Mouse (Mus musculus) stomach, embryonic 14.5 days (tissue): Measurements from ENCODE around the gene Entpd2. TPM values are rescaled to one million over a fixed set of nuclear protein-coding genes. Genes with fewer than 3 reads are reported as not detected.

Experiments used
- ATAC-seq: fragments of 200-750 bp; cut with Nextera tagmentation; 2 replicates; pipeline ENCODE4 v1.8.0; 2017; ENCODE audit warnings: low read depth, moderate TSS enrichment; ENCODE audit not compliant: insufficient number of reproducible peaks, insufficient read depth, low FRiP score
- H3K27ac ChIP-seq: fragments of 300-500 bp; sonication (generic); 2 replicates; pipeline ENCODE4 v1.5.1; 2014; ENCODE audit warnings: mild to moderate bottlenecking, low read length, moderate library complexity, mixed read lengths
- H3K27me3 ChIP-seq: fragments of 300-500 bp; sonication (generic); 2 replicates; pipeline ENCODE4 v1.6.1; 2014; ENCODE audit warnings: low read length, control low read depth, mixed read lengths; ENCODE audit not compliant: control insufficient read depth, insufficient read depth
- H3K36me3 ChIP-seq: fragments of 300-500 bp; sonication (generic); 2 replicates; pipeline ENCODE4 v1.6.1; 2014; ENCODE audit warnings: mild to moderate bottlenecking, control low read depth, low read length, moderate library complexity, mixed read lengths; ENCODE audit not compliant: control insufficient read depth, insufficient read depth
- H3K4me1 ChIP-seq: fragments of 300-500 bp; sonication (generic); 2 replicates; pipeline ENCODE4 v1.6.1; 2014; ENCODE audit warnings: low read length, control low read depth, mixed read lengths; ENCODE audit not compliant: control insufficient read depth, insufficient read depth
- H3K4me2 ChIP-seq: fragments of 300-500 bp; sonication (generic); replicated peaks from 2 replicates; pipeline ENCODE4 v1.6.1; 2014; ENCODE audit warnings: low read depth, low read length, control low read depth
- H3K4me3 ChIP-seq: fragments of 300-500 bp; sonication (generic); 2 replicates; pipeline ENCODE4 v1.5.1; 2014; ENCODE audit warnings: low read depth, low read length, control low read depth
- H3K9ac ChIP-seq: fragments of 300-500 bp; sonication (generic); replicated peaks from 2 replicates; pipeline ENCODE4 v1.6.1; 2014; ENCODE audit warnings: low read depth, mild to moderate bottlenecking, control low read depth, low read length, moderate library complexity, mixed read lengths
- H3K9me3 ChIP-seq: fragments of 300-500 bp; sonication (generic); 2 replicates; pipeline ENCODE4 v1.6.1; 2016; ENCODE audit warnings: low read depth, low read length, control low read depth; ENCODE audit not compliant: control insufficient read depth
- WGBS: fragments of 180-500 bp; shearing (Covaris S2); extraction: QIAGEN DNeasy Blood & Tissue Kit; methylation state at CpG from one replicate; pipeline ENCODE4 v1.1.7; 2014; 5-methylcytosine and 5-hydroxymethylcytosine counted together
- polyA plus RNA-seq: library from polyadenylated mRNA; unstranded; fragments of >200 nt; fragmentation: Nextera tagmentation; extraction: Ambion mirVana; gene quantifications from 2 replicates; pipeline ENCODE4 v1.2.1, GENCODE M21; 2014

Gene Entpd2
- 8.0 and 9.0 TPM in 2 replicates for polyA plus RNA-seq

DNA sequence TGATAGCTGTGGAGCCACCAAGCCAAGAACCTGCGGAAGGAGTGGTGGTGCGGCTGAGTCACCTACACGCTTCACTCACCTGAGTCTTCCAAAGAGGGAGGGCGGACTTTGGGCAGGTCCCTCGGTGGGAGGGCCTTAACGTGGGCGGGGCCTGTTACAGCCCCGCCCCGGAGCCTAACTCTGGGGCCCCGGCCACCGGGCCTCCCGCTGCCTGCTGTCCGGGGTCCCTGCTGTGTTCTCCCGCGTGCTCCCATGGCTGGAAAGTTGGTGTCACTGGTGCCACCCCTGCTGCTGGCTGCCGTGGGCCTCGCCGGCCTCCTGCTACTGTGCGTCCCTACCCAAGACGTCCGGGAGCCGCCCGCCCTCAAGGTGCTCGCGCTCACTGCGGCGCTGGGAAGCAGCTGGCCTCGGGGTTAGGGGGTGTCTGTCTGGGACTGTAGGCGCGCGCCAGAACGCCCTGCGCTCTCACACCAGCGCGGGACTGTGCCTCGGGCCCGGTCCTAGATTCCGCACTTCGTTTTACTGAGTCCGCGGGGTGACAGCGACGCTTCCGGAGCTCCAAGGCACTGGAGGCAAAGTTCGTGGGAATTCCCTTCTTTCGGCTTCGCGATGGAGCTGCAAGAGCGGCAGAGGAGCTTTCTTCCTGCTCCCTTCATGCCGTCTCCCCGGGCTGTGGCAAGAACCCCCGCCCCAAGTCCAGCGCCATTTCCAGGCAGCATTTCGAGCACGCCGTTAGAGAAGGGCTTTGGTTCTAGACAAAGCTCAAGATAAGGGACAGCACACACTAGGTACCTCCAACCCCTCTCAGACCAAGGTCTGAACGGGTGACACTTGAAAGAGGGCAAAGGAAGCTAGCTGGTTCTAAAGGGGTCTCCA is at the start of gene Entpd2:
Entpd2 (plus strand) TSS at position 154 of the 876 bp plus-strand sequence.
- Histone ChIP-seq H3K4me3 (peak within 1 kb of the TSS; percentile 36), H3K9me3 (no peaks in the 10 kb centered on the region), H3K27me3 (peaks cover 22% of the 10 kb centered on the region; the same call in 1 of the 2 replicates), H3K4me2 (peak within 1 kb of the TSS; percentile 73), H3K36me3 (no peaks in the 10 kb centered on the region), H3K27ac (0 out of 2 replicates have a peak within 1 kb of the TSS, but pooled peaks have one; percentile 27), H3K4me1 (peaks cover 17% of the 10 kb centered on the region; the same call in 1 of the 2 replicates), H3K9ac (peak within 1 kb of the TSS; percentile 18; the same call in 1 of the 2 replicates)
- WGBS, result 2% methylated on average over 57 of the region's 57 CpGs
- peak; percentile 68 for ATAC-seq

- Histone ChIP-seq H3K27me3 (no peaks in the 10 kb centered on the region), H3K9ac (no peak overlapping the region), H3K4me2 (no peak overlapping the region), H3K4me3 (no peak overlapping the region), H3K27ac (no peak overlapping the region), H3K4me1 (no peaks in the 10 kb centered on the region), H3K9me3 (no peaks in the 10 kb centered on the region), H3K36me3 (peaks cover 87% of the 10 kb centered on the region)
- 87% methylated on average over 7 of the region's 7 CpGs for WGBS
- ATAC-seq, result no peak
Measured at GRCm38 (mm10) chr2:25348162-25348561, 47.5 kb upstream of the Entpd2 start.

DNA sequence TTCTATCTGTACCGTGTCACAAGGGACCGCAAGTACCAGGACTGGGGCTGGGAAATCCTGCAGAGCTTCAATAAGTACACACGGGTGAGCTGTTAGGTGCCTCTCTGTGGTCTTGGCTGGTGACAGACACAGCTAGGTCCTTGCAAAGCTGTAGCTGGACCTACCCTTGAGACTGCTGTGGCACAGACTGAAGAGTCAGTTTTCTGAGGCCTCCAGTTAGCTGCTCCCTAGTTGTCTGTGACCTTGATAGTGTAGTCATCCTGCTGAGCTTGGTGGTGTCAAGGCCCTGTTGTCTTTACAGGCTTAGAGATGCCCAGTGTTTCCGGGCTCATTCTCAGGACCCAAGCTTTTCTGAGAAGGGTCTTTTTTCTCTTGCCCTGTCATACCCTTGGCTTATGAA is 46.2 kb upstream of the Entpd2 start:
- 93% methylated on average over 4 of the region's 4 CpGs for WGBS
- Histone ChIP-seq H3K27me3 (no peaks in the 10 kb centered on the region), H3K9me3 (no peaks in the 10 kb centered on the region), H3K4me3 (no peak overlapping the region), H3K4me2 (no peak overlapping the region), H3K4me1 (no peaks in the 10 kb centered on the region), H3K27ac (no peak overlapping the region), H3K9ac (no peak overlapping the region), H3K36me3 (peaks cover 76% of the 10 kb centered on the region)
- ATAC-seq, result no peak

DNA sequence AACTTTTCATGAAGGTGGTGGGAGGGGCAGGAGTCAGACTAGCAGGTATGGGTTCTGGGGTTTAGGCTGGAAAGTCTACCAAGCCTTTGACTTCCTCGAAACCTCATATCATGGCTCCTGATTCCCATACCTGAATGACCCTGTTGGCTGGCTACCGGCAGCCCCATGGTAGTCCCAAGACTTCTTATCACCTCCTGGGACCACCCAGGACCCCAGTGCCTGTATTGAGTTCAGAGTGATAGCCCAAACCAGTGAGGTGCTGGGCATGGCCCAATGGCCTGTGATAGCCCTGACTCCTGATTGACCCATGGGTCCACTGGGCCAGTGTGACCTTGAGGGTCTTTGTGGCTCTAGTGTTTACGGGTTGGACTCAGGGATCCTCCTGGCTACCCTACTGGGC is 45.0 kb upstream of the Entpd2 start:
- no peak overlapping the region for H3K27ac ChIP-seq
- H3K4me2 ChIP-seq, result no peak overlapping the region
- no peaks in the 10 kb centered on the region for H3K9me3 ChIP-seq
- ATAC-seq, result no peak
- no peak overlapping the region for H3K4me3 ChIP-seq
- peaks cover 4% of the 10 kb centered on the region; the same call in 1 of the 2 replicates for H3K4me1 ChIP-seq
- WGBS, result 86% methylated on average over 3 of the region's 3 CpGs
- no peaks in the 10 kb centered on the region for H3K27me3 ChIP-seq
- H3K9ac ChIP-seq, result no peak overlapping the region
- peaks cover 64% of the 10 kb centered on the region for H3K36me3 ChIP-seq

DNA sequence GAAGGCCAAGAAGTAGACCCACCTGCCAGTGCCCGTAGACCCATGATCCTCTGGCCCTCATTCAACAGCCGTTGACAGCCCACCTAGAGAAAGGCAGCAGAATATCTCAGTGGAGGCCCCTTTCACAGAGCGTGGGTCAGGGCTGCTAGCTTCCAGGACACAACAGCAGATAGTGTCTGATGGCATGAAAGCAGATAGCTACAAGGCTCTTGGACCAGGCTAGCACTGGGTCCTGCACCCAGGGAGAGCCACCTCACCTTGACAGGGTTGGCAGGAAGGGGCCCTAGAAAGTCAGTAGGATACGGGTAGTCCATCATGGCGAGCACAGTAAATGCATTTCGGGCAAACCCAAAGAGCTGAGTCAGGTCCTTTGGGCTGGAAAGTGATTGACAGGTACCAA is 41.5 kb upstream of the Entpd2 start:
- H3K36me3 ChIP-seq, result peaks cover 36% of the 10 kb centered on the region
- H3K4me2 ChIP-seq, result no peak overlapping the region
- no peak overlapping the region for H3K27ac ChIP-seq
- no peak overlapping the region for H3K4me3 ChIP-seq
- no peaks in the 10 kb centered on the region for H3K9me3 ChIP-seq
- no peaks in the 10 kb centered on the region for H3K27me3 ChIP-seq
- WGBS, result 86% methylated on average over 6 of the region's 6 CpGs
- ATAC-seq, result no peak
- H3K4me1 ChIP-seq, result peaks cover 11% of the 10 kb centered on the region
- H3K9ac ChIP-seq, result no peak overlapping the region

DNA sequence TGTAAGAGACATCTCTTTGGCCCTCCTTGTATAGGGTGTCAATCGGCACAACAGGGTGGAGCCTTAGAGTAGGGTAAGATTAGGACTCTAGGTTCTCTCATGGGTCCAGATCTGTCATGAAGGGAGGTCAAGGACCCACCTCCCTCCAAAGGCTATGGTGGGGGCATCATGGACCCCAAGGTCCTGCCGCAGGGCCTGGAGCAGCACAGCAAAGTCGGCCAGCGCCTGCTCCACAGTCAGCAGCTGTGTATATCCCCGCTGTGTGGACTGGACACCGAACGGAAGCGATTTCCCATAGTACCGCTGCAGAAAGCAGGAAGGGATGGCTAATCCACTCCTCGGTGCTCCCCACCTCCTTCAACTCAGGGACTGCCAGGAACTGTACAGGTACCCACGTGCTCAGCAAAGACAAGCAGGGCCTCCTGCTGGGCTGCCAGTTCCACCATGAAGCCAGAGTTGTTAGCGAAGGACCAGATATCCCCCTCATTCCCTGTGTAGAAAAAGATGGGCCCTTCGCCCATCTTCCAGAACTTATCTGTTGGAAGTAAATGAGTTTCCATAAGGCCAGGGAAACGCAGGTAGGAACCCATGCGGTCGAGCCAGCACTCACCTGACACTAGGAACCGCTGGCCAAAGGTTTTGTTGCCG is 40.1 kb upstream of the Entpd2 start:
- no peaks in the 10 kb centered on the region for H3K9me3 ChIP-seq
- peaks cover 11% of the 10 kb centered on the region for H3K4me1 ChIP-seq
- H3K27me3 ChIP-seq, result no peaks in the 10 kb centered on the region
- peak overlapping the region; percentile 51 for H3K4me3 ChIP-seq
- H3K36me3 ChIP-seq, result peaks cover 23% of the 10 kb centered on the region
- 40% methylated on average over 18 of the region's 18 CpGs for WGBS
- H3K4me2 ChIP-seq, result peak overlapping the region; percentile 87
- ATAC-seq, result no peak
- H3K9ac ChIP-seq, result 0 out of 2 replicates have a peak overlapping the region, but pooled peaks have one; percentile 43
- H3K27ac ChIP-seq, result no peak overlapping the region

DNA sequence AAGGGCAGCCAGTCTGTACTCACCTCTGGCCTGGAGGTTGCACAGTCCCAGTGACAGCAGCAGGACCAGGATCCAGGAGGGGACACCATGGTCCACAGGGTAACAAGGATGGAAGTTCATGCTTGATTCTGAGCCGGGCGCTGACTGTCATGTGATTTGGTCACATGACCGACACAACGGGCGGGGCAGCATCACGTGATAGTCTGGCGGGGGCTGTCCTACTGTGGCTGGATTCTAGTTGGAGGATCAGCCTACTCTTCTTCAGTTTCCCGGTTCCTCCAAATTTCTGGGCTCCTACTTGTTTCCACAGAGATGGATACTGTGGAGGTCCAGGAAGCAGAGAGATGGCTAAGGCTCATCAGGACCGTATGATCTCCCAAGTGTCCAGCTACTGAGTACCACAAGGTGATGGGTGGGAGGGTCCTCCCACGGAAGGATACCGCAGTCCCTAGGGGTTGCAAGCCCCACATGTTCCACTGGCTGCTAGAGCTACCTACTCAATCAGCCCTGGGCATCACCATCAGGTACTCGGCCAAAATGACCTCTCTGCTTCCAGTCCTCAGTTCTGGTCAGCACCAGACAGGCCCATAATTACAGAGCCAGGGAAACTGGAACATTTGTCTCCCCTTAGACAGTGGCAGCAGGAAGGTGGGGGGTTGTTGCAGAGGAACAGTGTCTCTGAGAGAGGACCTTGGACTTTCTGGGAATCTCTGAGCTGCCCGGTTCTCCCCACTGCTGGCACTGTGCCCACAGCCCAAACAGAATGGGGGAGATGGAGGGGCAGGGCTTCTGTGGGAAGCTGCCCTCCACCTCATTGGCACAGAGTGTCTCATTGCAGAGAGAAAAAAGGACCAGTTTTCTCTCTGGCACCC is 39.2 kb upstream of the Entpd2 start, which contains the start of gene Dpp7:
Dpp7 (minus strand) TSS at position 152 of the 872 bp plus-strand sequence.
- Histone ChIP-seq H3K4me1 (peaks cover 11% of the 10 kb centered on the region), H3K36me3 (peaks cover 14% of the 10 kb centered on the region; the same call in 1 of the 2 replicates), H3K4me2 (peak within 1 kb of the TSS; percentile 87), H3K9me3 (no peaks in the 10 kb centered on the region), H3K27ac (no peak within 1 kb of the TSS), H3K9ac (peak within 1 kb of the TSS; percentile 43; the same call in 1 of the 2 replicates), H3K4me3 (peak within 1 kb of the TSS; percentile 51), H3K27me3 (no peaks in the 10 kb centered on the region)
- WGBS, result 3% methylated on average over 13 of the region's 13 CpGs
- ATAC-seq, result peak; percentile 61; the same call in 1 of the 2 replicates

GRCm38 (mm10) chr2:25359848-25360247 is 35.8 kb upstream of the Entpd2 start:
- no peak overlapping the region for H3K4me2 ChIP-seq
- H3K9me3 ChIP-seq, result no peaks in the 10 kb centered on the region
- H3K27ac ChIP-seq, result no peak overlapping the region
- peaks cover 18% of the 10 kb centered on the region for H3K4me1 ChIP-seq
- no peaks in the 10 kb centered on the region for H3K36me3 ChIP-seq
- H3K9ac ChIP-seq, result no peak overlapping the region
- ATAC-seq, result no peak
- WGBS, result 82% methylated on average over 4 of the region's 4 CpGs
- H3K27me3 ChIP-seq, result no peaks in the 10 kb centered on the region
- no peak overlapping the region for H3K4me3 ChIP-seq
